Mouse (Mus musculus): Measurements from ENCODE around the gene Neurl2. TPM values are rescaled to one million over a fixed set of nuclear protein-coding genes. Genes with fewer than 3 reads are reported as not detected.
"Not testable (repeated sequence)": the region's sequence is repeated elsewhere in the genome, so short reads cannot be mapped to it uniquely, and the experiment has no call there.

Gene Neurl2
- polyA plus RNA-seq, 1 experiment from 2014 or later, result 4.6 TPM

DNA sequence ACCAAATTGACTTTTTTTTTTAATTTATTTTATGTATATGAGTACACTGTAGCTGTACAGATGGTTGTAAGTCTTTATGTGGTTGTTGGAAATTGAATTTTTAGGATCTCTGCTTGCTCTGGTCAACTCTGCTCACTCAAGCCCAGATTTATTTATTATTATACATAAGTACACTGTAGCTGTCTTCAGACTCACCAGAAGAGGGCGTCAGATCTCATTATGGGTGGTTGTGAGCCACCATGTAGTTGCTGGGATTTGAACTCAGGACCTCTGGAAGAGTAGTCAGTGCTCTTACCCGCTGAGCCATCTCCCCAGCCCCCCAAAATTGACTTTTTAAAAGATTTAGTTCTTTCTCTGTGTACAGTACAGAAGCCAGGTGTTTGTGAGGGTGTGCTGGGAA is 42.4 kb upstream of the Neurl2 start:
- not testable (repeated sequence) for H3K4me2 ChIP-seq (replicated peaks; ENCODE audit: low read depth); H3K9me3 ChIP-seq (ENCODE audit: control insufficient read depth, low read length); H3K36me3 ChIP-seq (ENCODE audit: control insufficient read depth, insufficient read depth, low read length); H3K4me1 ChIP-seq (replicated peaks; ENCODE audit: control insufficient read depth, insufficient read depth); H3K4me3 ChIP-seq (ENCODE audit: low read depth, low read length); H3K27ac ChIP-seq (replicated peaks); H3K9ac ChIP-seq (ENCODE audit: low read length); H3K27me3 ChIP-seq (ENCODE audit: control insufficient read depth, insufficient read depth, low read length); ATAC-seq (ENCODE audit: low FRiP score, low TSS enrichment); DNase-seq (ENCODE audit: low spot score)
- TF ChIP-seq CTCF (IDR thresholded peaks at IDR 0.05; ENCODE audit: low read depth), result peak; percentile 15; the same call in 1 of the 2 replicates
- WGBS, result 52% methylated on average over 2 of the region's 2 CpGs

DNA sequence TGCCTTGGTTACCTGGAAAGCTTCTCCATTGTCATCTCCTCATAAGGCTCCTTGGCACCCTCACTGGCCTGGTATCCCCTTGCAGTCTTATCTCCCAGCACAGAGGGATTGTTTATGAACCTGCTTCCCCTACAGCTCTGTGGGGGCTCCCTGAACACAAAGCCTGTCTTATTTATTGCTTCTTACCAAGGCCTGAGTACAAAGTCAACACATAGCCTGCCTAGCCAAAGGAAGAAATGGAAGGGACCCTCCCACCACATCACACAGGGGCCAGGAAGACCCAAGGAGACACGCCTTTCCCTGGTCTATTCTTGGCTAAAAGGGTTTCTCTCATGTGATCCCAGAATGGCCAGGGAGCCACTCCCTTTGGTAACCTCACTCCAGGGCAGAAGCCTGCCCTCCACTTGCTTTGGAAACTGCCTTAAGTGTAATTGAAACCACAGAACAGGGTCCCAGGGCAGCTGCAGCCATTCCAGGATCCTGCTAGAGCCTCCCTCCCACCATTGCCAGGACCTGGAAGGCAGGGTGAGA is 41.0 kb upstream of the Neurl2 start:
- DNase-seq (ENCODE audit: low spot score), result no peak
- WGBS, result 21% methylated on average over 1 of the region's 1 CpGs
- H3K4me2 ChIP-seq (replicated peaks; ENCODE audit: low read depth), result no peak overlapping the region

DNA sequence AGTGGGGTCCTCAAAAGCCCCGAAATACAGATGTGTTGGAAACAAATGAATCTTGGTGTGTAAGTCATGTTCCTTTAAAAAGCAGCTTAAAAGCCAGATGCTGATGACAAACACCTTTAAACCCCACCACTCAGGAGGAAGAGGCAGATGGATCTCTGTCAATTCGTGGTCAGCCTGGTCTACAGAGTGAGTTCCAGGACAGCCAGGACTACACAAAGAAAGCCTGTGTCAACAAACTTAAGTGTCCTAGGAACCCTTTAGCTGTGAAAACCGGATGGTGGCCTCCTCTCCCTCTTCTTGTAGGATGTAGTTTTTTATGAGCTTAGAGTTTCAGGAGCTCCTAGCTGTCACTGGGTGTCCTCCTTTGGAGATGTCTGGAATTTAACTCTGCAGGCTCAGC is 40.4 kb upstream of the Neurl2 start:
- Histone ChIP-seq H3K4me2 (replicated peaks; ENCODE audit: low read depth) (no peak overlapping the region), H3K27me3 (ENCODE audit: control insufficient read depth, insufficient read depth, low read length) (no peaks in the 10 kb centered on the region), H3K4me3 (ENCODE audit: low read depth, low read length) (no peak overlapping the region), H3K27ac (replicated peaks) (peak overlapping the region; percentile 14; the same call in 1 of the 2 replicates), H3K9ac (ENCODE audit: low read length) (no peak overlapping the region), H3K9me3 (ENCODE audit: control insufficient read depth, low read length) (no peaks in the 10 kb centered on the region), H3K4me1 (replicated peaks; ENCODE audit: control insufficient read depth, insufficient read depth) (peaks cover 3% of the 10 kb centered on the region; the same call in 1 of the 2 replicates), H3K36me3 (ENCODE audit: control insufficient read depth, insufficient read depth, low read length) (no peaks in the 10 kb centered on the region)
- ATAC-seq (ENCODE audit: low FRiP score, low TSS enrichment) (no peak), DNase-seq (ENCODE audit: low spot score) (no peak)
- TF ChIP-seq CTCF (IDR thresholded peaks at IDR 0.05; ENCODE audit: low read depth), result no peak
- no peak for TF ChIP-seq EP300 (optimal IDR thresholded peaks at IDR 0.05)
- WGBS, result 44% methylated on average over 3 of the region's 3 CpGs

More for the DNA sequence above, 41.0 kb upstream of the Neurl2 start:
- no peaks in the 10 kb centered on the region for H3K9me3 ChIP-seq (ENCODE audit: control insufficient read depth, low read length)
- no peak for ATAC-seq (ENCODE audit: low FRiP score, low TSS enrichment)
- TF ChIP-seq EP300 (optimal IDR thresholded peaks at IDR 0.05) (no peak), CTCF (IDR thresholded peaks at IDR 0.05; ENCODE audit: low read depth) (no peak)
- H3K27ac ChIP-seq (replicated peaks), result peak overlapping the region; percentile 63
- no peak overlapping the region for H3K4me3 ChIP-seq (ENCODE audit: low read depth, low read length)
- no peaks in the 10 kb centered on the region for H3K27me3 ChIP-seq (ENCODE audit: control insufficient read depth, insufficient read depth, low read length)
- no peaks in the 10 kb centered on the region for H3K36me3 ChIP-seq (ENCODE audit: control insufficient read depth, insufficient read depth, low read length)
- no peak overlapping the region for H3K9ac ChIP-seq (ENCODE audit: low read length)
- H3K4me1 ChIP-seq (replicated peaks; ENCODE audit: control insufficient read depth, insufficient read depth), result peaks cover 3% of the 10 kb centered on the region; the same call in 1 of the 2 replicates

DNA sequence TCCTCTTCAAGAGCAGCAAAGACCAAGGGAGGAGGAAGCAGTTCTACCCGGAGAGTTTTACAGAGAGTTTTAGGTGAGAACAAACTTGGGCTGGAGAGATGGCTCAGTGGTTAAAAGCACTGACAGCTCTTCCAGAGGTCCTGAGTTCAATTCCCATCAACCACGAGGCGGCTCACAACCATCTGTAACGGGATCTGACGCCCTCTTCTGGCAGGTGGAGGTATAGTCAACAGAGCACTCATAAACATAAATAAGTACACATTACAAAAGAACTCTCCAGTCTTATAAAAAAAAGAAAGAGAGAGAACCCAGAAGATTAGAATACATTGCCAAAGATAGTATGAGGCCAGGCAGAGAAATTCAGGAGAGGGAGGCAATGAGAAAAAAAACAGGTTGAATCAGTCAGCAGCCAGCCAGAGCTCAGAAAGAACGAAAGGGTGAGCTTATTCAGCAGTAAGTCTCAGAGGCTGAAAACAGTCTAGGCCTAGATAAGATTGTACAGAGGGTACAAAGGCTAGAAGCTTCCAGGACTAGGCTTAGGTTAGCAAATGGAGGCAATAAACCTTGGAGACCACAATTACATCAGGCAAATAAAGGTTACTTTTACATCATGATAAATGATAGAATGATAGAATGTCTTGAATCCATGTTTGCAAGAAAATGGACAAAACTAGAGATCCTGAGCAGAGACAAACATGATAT is 38.5 kb upstream of the Neurl2 start:
- H3K4me2 ChIP-seq (replicated peaks; ENCODE audit: low read depth), result no peak overlapping the region
- 54% methylated on average over 6 of the region's 6 CpGs for WGBS
- no peak for ATAC-seq (ENCODE audit: low FRiP score, low TSS enrichment)

DNA sequence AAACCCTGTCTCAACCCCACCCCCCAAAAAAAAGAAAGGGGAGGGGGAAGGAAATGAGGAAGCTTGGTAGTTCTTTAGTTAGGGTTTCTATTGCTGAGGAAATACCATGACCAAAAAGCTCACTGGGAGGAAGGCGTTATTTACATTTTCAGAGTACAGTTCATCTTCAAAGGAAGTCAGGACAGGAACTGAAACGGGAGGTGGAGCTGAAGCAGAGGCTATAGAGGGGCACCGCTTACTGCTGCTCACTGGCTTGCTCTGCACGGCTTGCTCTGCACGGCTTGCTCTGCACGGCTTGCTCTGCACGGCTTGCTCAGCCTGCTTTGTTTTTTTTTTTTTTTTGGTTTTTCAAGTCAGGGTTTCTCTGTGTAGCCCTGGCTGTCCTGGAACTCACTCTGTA is 35.2 kb upstream of the Neurl2 start:
- Histone ChIP-seq H3K4me3 (ENCODE audit: low read depth, low read length) (no peak overlapping the region), H3K27me3 (ENCODE audit: control insufficient read depth, insufficient read depth, low read length) (no peaks in the 10 kb centered on the region), H3K9ac (ENCODE audit: low read length) (no peak overlapping the region), H3K4me2 (replicated peaks; ENCODE audit: low read depth) (no peak overlapping the region), H3K4me1 (replicated peaks; ENCODE audit: control insufficient read depth, insufficient read depth) (no peaks in the 10 kb centered on the region; the same call in 1 of the 2 replicates), H3K9me3 (ENCODE audit: control insufficient read depth, low read length) (no peaks in the 10 kb centered on the region), H3K27ac (replicated peaks) (no peak overlapping the region), H3K36me3 (ENCODE audit: control insufficient read depth, insufficient read depth, low read length) (no peaks in the 10 kb centered on the region)
- no peak for TF ChIP-seq CTCF (IDR thresholded peaks at IDR 0.05; ENCODE audit: low read depth)
- no peak for TF ChIP-seq EP300 (optimal IDR thresholded peaks at IDR 0.05)
- DNase-seq (ENCODE audit: low spot score) (no peak), ATAC-seq (ENCODE audit: low FRiP score, low TSS enrichment) (no peak)
- 51% methylated on average over 7 of the region's 7 CpGs for WGBS

More for the DNA sequence above, 38.5 kb upstream of the Neurl2 start:
- Histone ChIP-seq H3K36me3 (ENCODE audit: control insufficient read depth, insufficient read depth, low read length) (no peaks in the 10 kb centered on the region), H3K9ac (ENCODE audit: low read length) (no peak overlapping the region), H3K4me3 (ENCODE audit: low read depth, low read length) (no peak overlapping the region), H3K27ac (replicated peaks) (no peak overlapping the region), H3K27me3 (ENCODE audit: control insufficient read depth, insufficient read depth, low read length) (no peaks in the 10 kb centered on the region), H3K9me3 (ENCODE audit: control insufficient read depth, low read length) (no peaks in the 10 kb centered on the region), H3K4me1 (replicated peaks; ENCODE audit: control insufficient read depth, insufficient read depth) (no peaks in the 10 kb centered on the region; the same call in none of the 2 replicates)
- no peak; the same call in 1 of the 2 replicates for TF ChIP-seq CTCF (IDR thresholded peaks at IDR 0.05; ENCODE audit: low read depth)
- no peak for TF ChIP-seq EP300 (optimal IDR thresholded peaks at IDR 0.05)
- no peak for DNase-seq (ENCODE audit: low spot score)

DNA sequence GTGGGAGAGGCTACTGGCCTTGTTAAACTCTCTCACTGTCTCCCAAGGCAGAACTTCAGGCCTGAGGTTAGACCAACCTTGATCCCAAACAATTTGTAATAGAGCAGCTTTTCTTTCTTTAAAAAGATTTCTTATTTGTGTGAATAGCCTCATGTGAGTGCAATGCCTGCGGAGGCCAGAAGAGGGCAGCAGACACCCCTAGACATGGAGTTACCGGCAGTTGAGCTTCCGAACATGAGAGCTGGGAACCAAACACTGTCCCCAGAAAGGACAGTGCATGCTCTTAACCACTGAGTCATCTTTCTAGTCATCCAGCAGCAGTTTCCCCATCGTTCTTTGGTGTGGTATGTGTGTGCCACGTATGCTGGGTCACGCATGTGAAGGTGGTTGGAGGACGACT is 34.3 kb upstream of the Neurl2 start:
- Histone ChIP-seq H3K36me3 (ENCODE audit: control insufficient read depth, insufficient read depth, low read length) (no peaks in the 10 kb centered on the region), H3K27me3 (ENCODE audit: control insufficient read depth, insufficient read depth, low read length) (no peaks in the 10 kb centered on the region), H3K9ac (ENCODE audit: low read length) (no peak overlapping the region), H3K9me3 (ENCODE audit: control insufficient read depth, low read length) (no peaks in the 10 kb centered on the region), H3K27ac (replicated peaks) (peak overlapping the region; percentile 63), H3K4me3 (ENCODE audit: low read depth, low read length) (no peak overlapping the region), H3K4me1 (replicated peaks; ENCODE audit: control insufficient read depth, insufficient read depth) (no peaks in the 10 kb centered on the region; the same call in 1 of the 2 replicates), H3K4me2 (replicated peaks; ENCODE audit: low read depth) (no peak overlapping the region)
- 89% methylated on average over 7 of the region's 7 CpGs for WGBS
- ATAC-seq (ENCODE audit: low FRiP score, low TSS enrichment) (no peak), DNase-seq (ENCODE audit: low spot score) (no peak)
- TF ChIP-seq CTCF (IDR thresholded peaks at IDR 0.05; ENCODE audit: low read depth) (peak; percentile 72), EP300 (optimal IDR thresholded peaks at IDR 0.05) (no peak)

Data from stomach, postnatal 0 days (tissue).